Mouse (Mus musculus) heart, postnatal 14 days (tissue): Measurements from ENCODE around the gene A730015C16Rik. TPM values are rescaled to one million over a fixed set of nuclear protein-coding genes. Genes with fewer than 3 reads are reported as not detected.

ENCODE experiments used
- DNase-seq, 2 experiments: peaks; one replicate each; pipeline ENCODE4 v3.0.0; 2021 to 2022
- intact Hi-C: fragments of 180-260 bp; cut with DNase I; formaldehyde crosslinking; loops from one replicate; pipeline ENCODE4 v1.15.1; 2025
- long read RNA-seq, 2 experiments: library from polyadenylated mRNA; stranded (forward); transcript quantifications; one replicate each; pipeline ENCODE4 v2.0.0; 2021
- total RNA-seq, 2 experiments: library from RNA; stranded (reverse); gene quantifications; 2 replicates each; pipeline ENCODE4 v1.2.3; 2021

The A730015C16Rik gene
- not detected for total RNA-seq
- long read RNA-seq, experiment 1, result 0 reads
- long read RNA-seq, experiment 2, result 0 reads

DNA sequence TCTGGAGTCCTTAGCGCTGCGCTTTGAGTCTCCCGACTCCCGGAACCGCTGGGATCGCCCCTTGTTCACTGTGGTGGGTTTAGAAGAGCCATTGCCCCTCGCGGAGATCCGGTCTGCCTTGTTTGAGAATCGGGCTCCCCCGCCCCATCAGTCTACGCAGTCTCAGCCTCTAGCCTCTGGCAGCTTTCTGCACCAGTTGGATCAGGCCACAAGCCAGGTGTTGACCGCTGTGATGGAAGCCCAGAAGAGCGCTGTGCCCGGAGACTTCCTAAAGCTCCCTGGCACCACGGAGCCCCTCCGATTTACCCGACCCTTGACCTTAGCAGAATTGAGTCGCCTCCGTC lies at the start of gene A730015C16Rik:
A730015C16Rik (minus strand) TSS at position 115 of the 344 bp plus-strand sequence.
- intact Hi-C loops, result no loop called here
- DNase-seq, result no peak

DNA sequence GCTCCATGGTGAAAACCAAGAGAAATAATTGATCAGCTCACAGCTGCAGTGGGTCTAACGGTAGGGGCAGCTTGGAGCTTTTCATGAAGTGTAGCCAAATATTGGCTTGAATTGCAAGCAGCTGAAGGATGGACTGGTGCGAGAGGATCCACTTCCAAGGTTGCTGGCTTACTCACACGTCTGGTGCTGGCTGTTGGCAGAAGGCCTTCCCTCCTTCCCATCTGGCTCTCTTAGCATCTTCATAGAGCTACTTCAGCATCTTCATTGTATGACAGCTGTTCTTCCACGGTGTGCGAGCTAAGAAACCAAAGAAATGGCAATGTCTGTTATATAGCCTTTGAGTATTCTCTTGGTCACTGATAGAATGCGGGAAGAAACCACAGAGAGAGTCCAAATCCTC lies 42.5 kb upstream of the A730015C16Rik start:
- intact Hi-C loops, result no loop called here
- no peak for DNase-seq

DNA sequence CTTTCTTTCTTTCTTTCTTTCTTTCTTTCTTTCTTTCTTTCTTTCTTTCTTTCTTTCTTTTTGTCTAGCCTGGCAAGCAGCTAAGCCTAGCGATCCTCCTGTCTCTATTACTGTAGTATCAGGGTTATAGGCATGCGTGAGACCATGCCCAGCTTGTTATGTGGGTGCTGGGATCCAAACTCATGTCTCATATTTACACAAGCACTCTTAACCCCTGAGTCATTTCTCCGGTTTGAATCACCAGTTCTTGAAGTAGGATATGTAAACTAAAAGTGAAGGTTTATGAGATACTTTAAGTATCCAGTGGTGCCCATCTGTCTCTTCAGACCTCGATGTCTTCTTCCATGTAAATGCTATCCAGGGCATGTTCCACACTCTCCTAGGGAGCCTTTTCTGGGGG lies 39.0 kb upstream of the A730015C16Rik start:
- DNase-seq, result no peak
- intact Hi-C loops, result no loop called here

DNA sequence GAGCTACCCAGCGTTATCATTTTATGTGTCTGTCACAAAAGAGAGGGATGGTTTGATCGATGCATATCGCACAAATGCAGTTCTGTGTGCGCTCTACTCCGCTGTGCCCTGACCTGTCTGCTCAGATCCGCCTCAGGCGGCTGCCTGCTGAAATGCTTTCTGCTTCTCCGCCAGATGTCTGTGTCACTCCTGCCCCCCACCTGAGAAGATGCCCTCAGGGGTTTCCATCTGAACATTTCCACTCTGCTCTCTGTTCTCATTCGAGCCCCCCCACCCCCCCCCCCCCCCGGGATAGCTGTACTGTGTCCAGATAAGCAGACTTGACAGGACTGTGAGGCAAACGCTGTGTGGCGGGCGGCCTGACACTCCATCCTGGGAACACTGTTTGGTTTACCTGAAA lies 35.4 kb upstream of the A730015C16Rik start:
- intact Hi-C loops, result no loop called here
- DNase-seq, result no peak

DNA sequence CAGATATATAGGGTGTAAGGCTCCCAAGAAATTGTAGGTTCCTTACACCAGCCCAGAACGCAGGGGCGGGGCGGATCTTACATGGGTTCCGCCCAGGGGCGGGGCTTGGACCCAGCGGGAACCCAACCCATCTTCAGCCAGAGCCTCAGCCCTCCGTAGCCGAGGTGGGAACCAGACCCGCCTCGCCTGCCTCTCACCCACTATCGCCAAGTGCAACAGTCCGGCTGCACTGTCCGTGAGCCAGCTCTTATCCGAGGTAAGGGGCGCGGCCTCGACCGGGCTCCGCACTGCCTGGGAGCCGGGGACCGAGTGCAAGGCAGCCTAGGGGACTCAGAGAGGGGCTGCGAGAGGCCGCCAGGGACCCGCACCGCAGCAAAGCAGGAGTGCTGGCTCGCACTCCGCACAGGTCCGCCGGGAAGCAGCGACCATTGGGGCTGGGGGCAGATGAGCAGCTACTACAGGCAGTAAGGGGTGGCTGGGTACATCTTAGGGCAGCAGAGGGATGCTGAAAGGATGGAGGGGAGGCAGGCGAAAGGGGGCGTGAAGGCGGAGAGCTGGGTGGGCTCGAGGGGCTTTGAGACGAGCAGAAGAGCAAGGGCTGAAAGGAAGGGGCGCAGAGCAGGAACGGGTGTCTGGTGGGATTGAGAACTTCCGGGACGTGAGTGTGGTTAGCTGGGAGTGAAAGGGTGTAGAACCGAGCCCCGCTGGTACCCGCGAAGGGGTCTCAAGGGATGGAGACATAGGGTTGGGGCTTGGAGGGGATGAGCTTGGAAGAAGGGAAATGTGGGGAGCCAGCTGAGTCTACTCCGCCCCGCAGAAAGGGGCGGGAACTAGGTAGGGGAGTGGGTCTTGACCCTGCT lies 30.8 kb upstream of the A730015C16Rik start, which contains the start of gene Rab3b:
Rab3b (plus strand) TSS at position 101 of the 860 bp plus-strand sequence.
- intact Hi-C loops, result no loop called here
- DNase-seq, result peak; percentile 47 to 50

DNA sequence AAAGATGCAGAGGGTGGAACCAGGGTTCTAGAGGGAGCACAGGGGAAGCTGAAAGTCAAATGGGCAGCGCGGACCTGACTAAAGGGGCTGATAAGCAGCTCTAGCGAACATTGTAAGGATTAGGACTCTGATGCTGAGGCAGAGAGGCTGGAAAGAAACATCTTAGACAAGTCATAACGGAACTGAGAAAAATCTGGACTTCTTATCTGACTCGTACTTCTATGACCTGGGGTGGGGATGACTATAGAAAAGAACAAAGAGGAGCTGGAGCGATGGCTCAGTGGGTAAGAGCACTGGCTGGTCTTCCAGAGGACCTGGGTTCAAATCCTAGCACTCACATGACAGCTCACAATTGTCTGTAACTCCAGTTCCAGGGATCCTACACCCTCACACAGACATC lies 29.5 kb upstream of the A730015C16Rik start:
- DNase-seq, result no peak
- intact Hi-C loops, result no loop called here

DNA sequence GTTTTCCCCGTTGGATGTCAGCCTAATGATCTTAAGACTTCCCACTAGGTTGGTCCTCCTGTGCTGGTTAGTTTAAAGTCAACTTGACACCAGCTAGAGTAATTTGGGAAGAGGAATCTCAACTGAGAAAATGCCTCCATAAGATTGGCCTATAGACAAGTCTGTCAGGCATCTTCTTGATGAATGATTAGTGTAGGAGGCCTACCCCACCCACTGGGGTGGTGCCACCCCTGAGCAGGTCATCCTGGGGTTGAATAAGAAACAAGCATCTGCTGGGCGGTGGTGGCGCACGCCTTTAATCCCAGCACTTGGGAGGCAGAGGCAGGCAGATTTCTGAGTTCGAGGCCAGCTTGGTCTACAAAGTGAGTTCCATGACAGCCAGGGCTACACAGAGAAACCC lies 25.3 kb upstream of the A730015C16Rik start:
- intact Hi-C loops, result loop anchor here (5.0 kb wide), 1 partner anchor 164 kb away; no protein-coding TSS in a partner anchor
- DNase-seq, result no peak

DNA sequence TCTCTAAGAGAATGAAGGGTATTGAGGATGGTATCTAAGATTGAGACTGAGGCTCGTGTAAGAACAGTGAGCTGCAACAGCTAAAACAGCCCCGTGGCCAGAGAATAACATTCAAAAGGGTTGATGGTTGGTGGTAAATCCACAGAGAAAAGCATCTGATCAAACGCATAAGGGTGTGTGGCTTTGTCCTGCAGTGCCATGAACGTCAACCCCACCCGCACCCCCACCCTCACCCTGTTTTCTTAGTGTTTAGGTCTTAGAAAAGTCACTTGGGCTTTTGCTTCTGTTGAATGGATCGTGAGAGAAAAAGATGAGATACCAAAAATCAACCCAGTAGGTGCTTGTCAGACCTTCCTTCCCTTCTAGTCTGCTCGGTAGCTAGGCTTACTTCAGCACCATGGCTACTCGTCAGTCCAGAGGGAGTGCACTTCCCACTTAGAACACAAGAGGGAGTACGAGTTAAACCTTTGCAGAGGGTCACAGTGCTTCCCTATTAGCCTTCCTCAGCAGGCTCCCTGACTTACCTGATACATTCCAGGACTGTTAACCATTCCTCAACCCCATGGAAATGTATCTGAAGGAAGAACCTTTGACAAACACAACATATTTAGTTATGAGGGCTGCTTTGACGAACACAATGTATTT lies 21.4 kb upstream of the A730015C16Rik start:
- DNase-seq, result peak; percentile 78 to 91
- intact Hi-C loops, result loop anchor here (1.0 to 5.0 kb wide), 3 partner anchors 106 to 295 kb away; no protein-coding TSS in a partner anchor

DNA sequence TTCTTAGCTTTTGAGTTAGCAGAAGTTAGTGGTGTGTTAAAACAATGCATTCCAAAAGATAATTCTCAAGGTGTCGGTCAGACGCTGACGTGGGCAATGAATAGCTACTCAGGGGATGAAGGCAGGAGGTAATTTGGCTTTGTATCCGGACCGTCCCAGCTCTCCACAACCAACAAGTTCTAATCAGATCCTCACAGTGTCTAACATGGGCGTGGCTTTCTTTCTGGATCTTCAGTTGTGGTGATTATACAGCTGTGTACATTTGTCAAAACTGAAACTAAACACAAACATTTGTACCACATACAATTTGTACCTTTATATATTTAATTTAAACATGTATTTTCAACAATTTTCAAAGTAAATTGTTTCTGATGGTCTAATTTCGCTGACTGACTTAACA lies 18.4 kb upstream of the A730015C16Rik start:
- intact Hi-C loops, result no loop called here
- no peak for DNase-seq

DNA sequence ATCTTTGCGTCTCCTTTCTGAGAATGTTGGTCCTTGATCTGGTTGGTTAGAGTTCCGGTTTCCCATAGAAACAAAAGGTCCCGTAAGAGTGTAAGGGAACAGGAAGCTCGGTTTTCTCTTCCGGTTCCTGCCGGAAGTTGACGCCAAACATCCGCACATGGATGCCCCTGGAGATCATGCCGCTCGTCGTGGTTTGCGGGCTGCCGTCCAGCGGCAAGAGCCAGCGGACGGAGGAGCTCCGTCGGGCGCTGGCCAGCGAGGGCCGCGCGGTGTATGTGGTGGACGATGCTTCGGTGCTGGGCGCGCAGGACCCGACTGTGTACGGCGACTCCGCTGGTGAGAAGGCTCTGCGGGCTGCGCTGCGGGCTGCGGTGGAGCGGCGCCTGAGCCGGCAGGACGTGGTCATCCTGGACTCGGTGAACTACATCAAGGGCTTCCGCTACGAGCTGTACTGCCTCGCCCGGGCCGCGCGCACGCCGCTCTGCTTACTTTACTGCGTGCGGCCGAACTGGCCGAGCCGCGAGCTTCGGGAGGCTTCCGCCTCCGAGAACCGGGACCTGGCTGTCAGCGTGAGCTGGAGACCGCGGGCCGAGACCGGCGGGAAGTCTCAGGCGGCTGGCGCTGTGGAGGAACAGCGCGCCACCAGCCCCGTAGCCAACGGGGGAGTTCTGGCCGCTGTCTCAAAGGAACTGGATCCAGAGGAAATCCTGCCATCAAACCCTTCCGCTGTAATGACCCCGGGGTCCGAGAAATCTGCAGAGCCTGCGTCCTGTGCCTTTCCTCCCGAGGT lies 509 bp downstream of the A730015C16Rik start, which contains the start of gene Kti12:
Kti12 (plus strand) TSS at position 71 of the 790 bp plus-strand sequence.
- intact Hi-C loops, result loop anchor here (1.0 kb wide), 1 partner anchor 13 kb away; no protein-coding TSS in a partner anchor

DNA sequence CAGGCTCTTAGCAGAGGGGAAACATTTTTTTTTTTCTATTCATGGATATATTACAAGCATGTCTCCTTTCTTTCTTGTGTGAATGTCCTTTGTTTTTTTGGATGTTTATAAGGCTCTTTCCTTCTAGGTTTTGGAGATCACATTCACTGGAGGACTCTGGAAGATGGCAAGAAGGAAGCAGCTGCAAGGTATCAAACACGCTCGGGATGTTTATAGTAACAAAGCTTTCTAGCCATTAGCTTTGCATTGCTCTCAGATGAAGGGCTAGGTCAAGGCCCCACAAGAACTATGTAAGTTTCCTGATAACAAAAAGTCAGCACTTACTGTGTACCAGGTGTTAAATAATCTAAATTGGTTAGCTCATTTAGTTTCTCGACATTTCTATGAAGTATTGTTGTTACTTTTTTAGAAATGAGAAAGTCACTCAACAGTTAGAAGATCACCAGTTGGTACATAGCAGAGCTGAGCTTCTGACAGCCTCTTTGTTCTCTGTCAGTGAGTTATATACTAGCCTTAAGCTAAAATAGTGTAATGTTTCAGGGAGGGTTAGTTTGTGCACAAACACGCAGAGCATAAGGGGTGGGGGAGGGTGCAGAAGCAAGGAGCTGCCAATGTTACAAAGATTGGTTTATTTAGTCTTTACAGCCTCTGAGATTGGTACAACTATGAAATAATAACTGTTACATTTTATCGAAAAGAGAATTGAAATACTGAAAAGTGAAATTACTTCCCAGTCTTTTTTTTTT lies 2.4 kb downstream of the A730015C16Rik start:
- no peak for DNase-seq
- intact Hi-C loops, result no loop called here

More for the DNA sequence above, 509 bp downstream of the A730015C16Rik start, which contains the start of gene Kti12:
- peak; percentile 78 to 84 for DNase-seq

DNA sequence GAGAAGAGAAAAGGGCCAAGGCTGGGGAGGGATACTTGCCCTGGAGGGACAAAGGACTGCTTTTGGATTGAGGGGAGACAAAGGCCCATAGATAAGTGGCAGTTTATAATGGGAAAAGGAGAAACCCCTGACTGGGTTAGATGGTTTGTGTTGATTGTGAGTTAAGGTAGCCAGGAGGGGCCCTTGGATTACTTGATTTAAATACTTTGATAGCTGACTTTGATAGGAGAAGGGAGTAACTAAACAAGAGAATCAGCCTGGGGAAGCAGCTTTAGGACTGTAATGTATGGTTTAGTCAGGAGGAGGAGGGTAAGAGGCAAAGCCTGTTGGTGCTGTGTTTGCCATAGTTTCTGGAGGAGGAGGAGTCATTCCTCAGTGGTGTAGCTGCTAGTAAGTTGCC lies 5.1 kb downstream of the A730015C16Rik start:
- intact Hi-C loops, result no loop called here
- DNase-seq, result no peak

DNA sequence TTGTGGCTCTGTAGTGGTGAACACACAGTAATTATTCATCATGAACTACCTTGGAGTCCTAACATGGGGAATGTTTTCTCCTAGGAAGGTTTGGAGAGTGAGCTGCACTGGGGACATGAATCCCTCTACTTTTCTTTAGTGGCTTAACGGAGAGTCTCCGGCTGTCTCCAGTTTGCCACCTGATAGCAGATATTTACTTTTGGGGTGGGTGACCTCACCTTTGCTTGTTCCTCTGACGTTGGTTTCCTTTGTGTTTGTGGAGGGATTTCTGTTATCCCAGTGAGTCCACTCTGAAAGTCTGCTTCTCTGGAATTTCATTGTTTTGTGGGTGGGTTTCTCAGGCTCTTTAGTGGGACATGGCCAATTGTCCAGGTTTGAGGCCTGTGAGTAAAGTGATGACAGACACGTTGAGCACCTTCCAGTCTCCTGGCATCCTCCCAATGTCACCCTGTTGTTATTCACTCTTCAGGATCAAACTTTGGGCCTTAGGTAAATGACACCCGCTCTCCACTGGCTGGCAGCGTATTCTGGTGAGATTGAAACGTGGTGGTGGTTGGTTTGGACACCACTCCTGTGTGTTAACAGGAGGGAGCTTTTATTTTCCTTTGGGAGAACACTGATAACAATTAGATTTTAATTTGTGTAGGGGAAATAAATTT lies 6.4 kb downstream of the A730015C16Rik start:
- no peak for DNase-seq
- intact Hi-C loops, result no loop called here

DNA sequence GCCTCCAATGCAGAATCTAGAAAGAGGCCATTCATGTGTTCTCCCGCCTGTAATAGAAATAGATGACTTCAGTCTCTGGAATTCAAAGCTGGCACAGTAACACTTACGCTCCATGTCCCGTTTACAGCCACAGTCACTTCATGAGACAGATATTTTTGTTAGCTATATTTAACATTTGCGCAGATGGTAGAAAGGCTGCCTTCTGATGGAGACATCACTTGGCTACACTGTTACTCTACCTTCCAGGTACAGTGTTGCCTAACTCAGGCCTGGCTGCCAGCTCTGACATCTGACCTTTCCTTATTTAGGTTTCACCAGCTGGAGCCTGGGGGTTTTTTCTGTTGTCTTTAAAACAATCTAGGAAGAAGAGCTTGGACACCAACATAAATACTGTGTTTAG lies 10.4 kb downstream of the A730015C16Rik start:
- intact Hi-C loops, result no loop called here
- peak in 1 of 2 experiments; percentile 6 for DNase-seq

DNA sequence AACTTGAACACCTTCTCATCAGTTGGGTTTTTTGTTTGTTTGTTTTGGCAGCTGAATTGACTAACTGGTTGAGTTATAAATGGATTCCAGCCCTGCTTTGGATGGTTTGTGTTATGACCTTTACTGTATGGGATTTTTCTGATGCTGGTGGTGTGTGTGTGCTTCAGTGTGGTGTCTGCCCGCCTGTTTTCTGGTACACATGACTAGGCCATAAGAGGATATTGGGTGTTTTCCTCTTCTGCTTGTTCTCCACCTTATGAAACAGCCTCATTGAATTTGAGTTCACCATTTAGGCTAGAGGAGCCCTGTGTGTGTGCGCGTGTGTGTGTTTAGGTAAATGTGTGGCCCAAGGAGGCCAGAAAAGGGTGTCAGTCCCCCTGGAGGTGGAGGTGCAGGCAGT lies 12.9 kb downstream of the A730015C16Rik start:
- no peak for DNase-seq
- intact Hi-C loops, result loop anchor here (1.0 kb wide), 1 partner anchor 12 kb away; the partner anchor contains the start of gene Kti12

DNA sequence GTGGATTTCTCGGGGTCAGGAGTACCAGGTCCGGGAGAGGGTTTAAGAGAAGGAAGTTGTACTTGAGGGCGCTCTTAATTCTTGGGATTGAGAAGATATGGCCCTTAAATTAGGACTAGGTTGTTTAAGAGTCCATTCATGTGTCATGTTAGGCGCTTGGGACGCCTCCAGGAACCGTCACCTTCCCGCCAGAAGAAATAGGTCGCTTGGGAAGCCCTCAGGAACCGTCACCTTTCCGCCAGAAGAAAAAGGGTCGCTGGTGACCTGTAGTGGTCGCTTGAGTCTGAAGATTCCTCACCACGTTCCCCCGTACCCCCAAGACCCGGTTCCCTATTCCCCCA lies 13.5 kb downstream of the A730015C16Rik start:
- DNase-seq, result peak; percentile 12 to 17
- intact Hi-C loops, result loop anchor here (1.0 to 5.0 kb wide), 2 partner anchors 12 to 53 kb away; partner anchors contain the start of genes Kti12 and Zfyve9

DNA sequence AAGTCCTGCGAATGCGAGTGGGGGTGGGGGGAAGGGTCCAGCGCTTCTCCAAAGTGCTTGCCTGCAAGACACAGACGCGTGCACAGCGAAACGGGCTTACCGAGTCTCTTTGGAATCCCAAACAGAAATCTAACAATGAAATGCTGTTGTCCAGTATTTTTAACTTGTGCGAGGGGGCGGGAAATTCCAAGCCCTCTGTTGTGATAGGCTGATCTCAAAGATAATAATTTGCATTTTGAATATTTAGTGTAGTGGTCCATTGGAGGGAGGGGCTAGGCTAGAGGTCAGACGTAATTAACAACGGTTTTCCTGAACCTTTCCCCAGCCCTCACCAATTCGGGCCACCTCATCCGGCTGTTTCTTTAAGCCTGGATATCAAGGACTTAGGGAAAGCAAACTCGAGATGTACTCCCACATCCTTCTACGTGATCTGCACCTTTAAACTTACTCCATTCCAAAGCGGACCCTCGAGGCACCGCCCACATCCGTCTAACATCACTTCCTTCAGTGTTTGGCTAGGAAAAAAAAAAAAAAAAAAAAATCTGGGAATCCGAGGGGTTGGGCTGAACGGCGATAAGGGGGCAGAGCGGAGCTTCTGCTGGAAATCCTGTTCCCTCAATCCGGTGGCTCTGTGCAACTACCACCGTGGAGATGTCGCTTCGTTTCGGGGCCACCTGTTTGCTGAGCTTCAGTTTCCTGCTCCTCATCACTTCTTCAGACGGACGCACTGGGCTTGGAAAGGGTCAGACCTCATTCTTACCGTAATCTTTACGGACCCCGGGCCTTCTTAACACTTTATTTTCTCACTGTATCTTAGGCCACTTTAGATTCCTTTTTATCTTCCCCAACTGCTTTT lies 14.1 kb downstream of the A730015C16Rik start, which contains the start of gene Txndc12:
Txndc12 (plus strand) TSS at position 487 of the 856 bp plus-strand sequence.
- DNase-seq, result peak; percentile 82 to 83
- intact Hi-C loops, result loop anchor here (5.0 kb wide), 1 partner anchor 52 kb away; the partner anchor contains the start of gene Zfyve9

DNA sequence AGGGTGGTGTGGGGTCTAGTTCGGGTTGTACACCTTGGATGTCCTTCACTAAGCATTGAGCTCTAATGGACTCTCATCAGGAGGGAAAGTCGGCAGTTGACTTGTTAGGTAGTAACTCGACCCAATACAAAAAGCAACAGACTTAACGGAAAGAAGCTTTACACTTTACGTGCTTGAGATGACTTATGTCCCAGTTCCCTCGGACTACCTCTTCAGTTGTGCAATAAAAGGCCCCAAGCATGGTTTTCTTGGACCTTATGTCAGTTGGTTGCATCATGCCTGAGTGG lies 14.6 kb downstream of the A730015C16Rik start:
- no peak for DNase-seq
- intact Hi-C loops, result loop anchor here (5.0 kb wide), 1 partner anchor 51 kb away; the partner anchor contains the start of gene Zfyve9
